Mouse (Mus musculus) cortical plate, adult 2 months (tissue): ENCODE measurements around the gene Mgll.

Experiments
- CTCF ChIP-seq: fragments of 200-500 bp; IDR thresholded peaks from 2 replicates; pipeline ENCODE4 v1.5.1; 2011; ENCODE audit warnings: mild to moderate bottlenecking, control low read depth, low read length; ENCODE audit not compliant: insufficient read depth; ENCODE audit errors: extremely low read depth
- POLR2A ChIP-seq: fragments of 200-500 bp; IDR thresholded peaks from 2 replicates; pipeline ENCODE4 v1.6.1; 2011; ENCODE audit warnings: mild to moderate bottlenecking, low read length, control low read depth; ENCODE audit not compliant: insufficient read depth; ENCODE audit errors: extremely low read depth

- no peak for TF ChIP-seq CTCF
- TF ChIP-seq POLR2A, result no peak
Measured at GRCm38 (mm10) chr6:88681026-88681425, 43.2 kb upstream of the Mgll start.
